Comparison of ENCODE assay signal across 31 mouse cellular contexts in genomic region chr17:68264835-68265557, GRCm38 (mm10). TPM values are rescaled to one million over a fixed set of nuclear protein-coding genes. Genes with fewer than 3 reads are reported as not detected.
DNase-seq lines count a peak whose midpoint lies in the region; ATAC-seq and TF ChIP-seq lines count a peak whose summit lies in the region.
"Had no signal": no experiment of that assay in that cellular context is flagged by ENCODE, and none has a peak within 500 bp of the region (broad histone marks: within the 10 kb centered on the region; RNA-seq: fewer than 3 reads in every experiment).

No protein-coding gene starts in this region.

- peak; percentile 14 for DNase-seq in layer of hippocampus, adult 9-11 months
- no peak for DNase-seq in layer of hippocampus, adult 9-10 months (ENCODE audit: low spot score)
- DNase-seq in right cerebral cortex, adult 18-20 months, result peak; percentile 42
- DNase-seq in right cerebral cortex, postnatal 4 days, result no peak
- DNase-seq in lung, postnatal 0 days (ENCODE audit: low spot score), result peak; percentile 73
- peak; percentile 12 for DNase-seq in right cerebral cortex, postnatal 25 days
- DNase-seq in heart, postnatal 10 days, result no peak
- no peak for DNase-seq in T-cell, adult 2 months (ENCODE audit: low spot score)
- DNase-seq: cerebellum, adult 11-12 months; cerebellum, postnatal 14 days; gastrocnemius, postnatal 14 days; heart, adult 11 months; kidney, adult 9 months; kidney, postnatal 14 days; thymus, adult 2 months; thymus, postnatal 4 days had no signal

- H3K4me2 ChIP-seq in lung, postnatal 0 days (replicated peaks; ENCODE audit: low read depth, low read length), result no peak overlapping the region
- H3K4me2 ChIP-seq: heart, embryonic 11.5 days; limb, embryonic 15.5 days; liver, embryonic 15.5 days; neural tube, embryonic 13.5 days had no signal

- peak; percentile 38; the same call in 1 of the 2 replicates for TF ChIP-seq EP300 in lung, postnatal 0 days (IDR thresholded peaks at IDR 0.05)

- H3K4me3 ChIP-seq in lung, postnatal 0 days (ENCODE audit: low read depth, low read length), result no peak overlapping the region
- H3K4me3 ChIP-seq: hindbrain, embryonic 10.5 days; limb, embryonic 15.5 days; liver, embryonic 15.5 days; myocyte; neural tube, embryonic 13.5 days had no signal

- intact Hi-C loops in heart, postnatal 10 days (cut with DNase I), result no loop called here

- peak; percentile 94 for ATAC-seq in lung, postnatal 0 days
- ATAC-seq: hindbrain, postnatal 0 days; intestine, embryonic 16.5 days; midbrain, embryonic 16.5 days had no signal

- no peaks in the 10 kb centered on the region for H3K9me3 ChIP-seq in lung, postnatal 0 days (ENCODE audit: low read length)
- H3K9me3 ChIP-seq: limb, embryonic 15.5 days; liver, embryonic 15.5 days had no signal

- no peak for TF ChIP-seq CTCF in lung, postnatal 0 days (IDR thresholded peaks at IDR 0.05)

- peak overlapping the region; percentile 69 for H3K27ac ChIP-seq in lung, postnatal 0 days (ENCODE audit: low read length)
- H3K27ac ChIP-seq: hindbrain, embryonic 10.5 days; hindbrain, postnatal 0 days; limb, embryonic 15.5 days; liver, embryonic 15.5 days; macrophage; neural tube, embryonic 13.5 days had no signal

- H3K36me3 ChIP-seq in lung, postnatal 0 days (ENCODE audit: insufficient read depth, low read length), result no peaks in the 10 kb centered on the region
- H3K36me3 ChIP-seq: hindbrain, embryonic 10.5 days; limb, embryonic 15.5 days; liver, embryonic 15.5 days; neural tube, embryonic 13.5 days had no signal

- no peak overlapping the region for H3K9ac ChIP-seq in lung, postnatal 0 days (replicated peaks; ENCODE audit: low read depth)
- H3K9ac ChIP-seq: limb, embryonic 15.5 days; liver, embryonic 15.5 days; neural tube, embryonic 13.5 days had no signal

- no peaks in the 10 kb centered on the region; the same call in 1 of the 2 replicates for H3K4me1 ChIP-seq in lung, postnatal 0 days (ENCODE audit: insufficient read depth, low read depth, low read length)
- H3K4me1 ChIP-seq: hindbrain, embryonic 10.5 days; limb, embryonic 15.5 days; liver, embryonic 15.5 days; neural tube, embryonic 13.5 days had no signal

- no peaks in the 10 kb centered on the region for H3K27me3 ChIP-seq in lung, postnatal 0 days (replicated peaks; ENCODE audit: insufficient read depth, low read length)
- H3K27me3 ChIP-seq: limb, embryonic 15.5 days; liver, embryonic 15.5 days; neural tube, embryonic 13.5 days had no signal

- 44% methylated on average over 7 of the region's 7 CpGs for WGBS in lung, postnatal 0 days

RNA-seq across cellular contexts. Expression of gene L3mbtl4, which starts 8.6 kb away (rescaled TPM):
- polyA plus RNA-seq in lung, postnatal 0 days (2015; fragmentation: Nextera tagmentation; extraction: Ambion mirVana), result 0.05 and 0.08 TPM in 2 replicates
- total RNA-seq in heart, postnatal 10 days (2021), result not detected
- total RNA-seq: ES-E14; gastrocnemius, postnatal 14 days had no signal
- polyA plus RNA-seq: embryonic facial prominence, embryonic 11.5 days; forebrain, embryonic 11.5 days; heart, embryonic 11.5 days; heart, postnatal 0 days; hindbrain, embryonic 10.5 days; liver, embryonic 15.5 days; macrophage; myocyte; spleen, adult 2 months; thymus, adult 2 months had no signal

Comparison
In these comparisons a context has a peak if more than half of its experiments do, and no peak if none do; other contexts are left out.
1. DNase-seq: peak in layer of hippocampus, adult 9-11 months (single experiment), right cerebral cortex, adult 18-20 months (single experiment), lung, postnatal 0 days (single experiment) and right cerebral cortex, postnatal 25 days (single experiment); none in layer of hippocampus, adult 9-10 months (single experiment), right cerebral cortex, postnatal 4 days (single experiment), heart, postnatal 10 days (0 of 2) and T-cell, adult 2 months (single experiment).